Mouse (Mus musculus) CH12.LX (cell line): ENCODE measurements around the gene Mme. TPM values are rescaled to one million over a fixed set of nuclear protein-coding genes. Genes with fewer than 3 reads are reported as not detected.

ENCODE experiments used
- DNase-seq: peaks from one replicate; pipeline ENCODE4 v3.0.0-alpha.2; 2013; ENCODE audit errors: extremely low read depth
- H3K27ac ChIP-seq: 2 replicates; pipeline ENCODE4 v1.5.1; 2012; ENCODE audit warnings: low read depth, mild to moderate bottlenecking, control low read depth, moderate library complexity; ENCODE audit not compliant: insufficient read depth
- H3K27me3 ChIP-seq: replicated peaks from 2 replicates; pipeline ENCODE3; 2012; ENCODE audit warnings: inconsistent platforms
- H3K36me3 ChIP-seq, 2 experiments: replicated peaks in 1 of 2; 2 replicates each; pipeline versions ENCODE3 to v1.6.1; 2012; ENCODE audit warnings: inconsistent platforms in 1 of 2, low read length in 1 of 2, mild to moderate bottlenecking in 1 of 2, mixed read lengths in 1 of 2, moderate library complexity in 1 of 2; ENCODE audit not compliant: control insufficient read depth in 1 of 2, insufficient read depth in 1 of 2
- H3K4me1 ChIP-seq, 2 experiments: 2 replicates each; pipeline ENCODE4 v1.6.1; 2012; ENCODE audit warnings: inconsistent platforms in 1 of 2, moderate library complexity in 1 of 2; ENCODE audit not compliant: insufficient read depth in 2 of 2, control insufficient read depth in 1 of 2
- H3K4me2 ChIP-seq: 2 replicates; pipeline ENCODE4 v1.6.1; 2012; ENCODE audit warnings: low read depth, mild to moderate bottlenecking, control low read depth; ENCODE audit not compliant: poor library complexity, insufficient read depth, severe bottlenecking
- H3K4me3 ChIP-seq, 3 experiments: fragments of 150-350 bp in 1 of 3; sonication (generic) in 1 of 3; replicated peaks in 1 of 3; 2 replicates each; pipeline versions ENCODE3 to v1.5.1; 2011 to 2012; ENCODE audit warnings: low read depth in 2 of 3, low read length in 2 of 3, mild to moderate bottlenecking in 2 of 3, moderate library complexity in 2 of 3, control low read depth in 1 of 3, improper control_type of control experiment in 1 of 3, inconsistent platforms in 1 of 3, mixed read lengths in 1 of 3; ENCODE audit not compliant: poor library complexity in 1 of 3
- H3K79me2 ChIP-seq: replicated peaks from 2 replicates; pipeline ENCODE4 v1.6.1; 2012; ENCODE audit warnings: mild to moderate bottlenecking, moderate library complexity; ENCODE audit not compliant: control insufficient read depth, poor library complexity, insufficient read depth, severe bottlenecking; ENCODE audit errors: extremely low read depth
- H3K9ac ChIP-seq: 2 replicates; pipeline ENCODE4 v1.6.1; 2012; ENCODE audit warnings: low read depth, mild to moderate bottlenecking, control low read depth, moderate library complexity; ENCODE audit not compliant: insufficient read depth
- H3K9me3 ChIP-seq: replicated peaks from 2 replicates; pipeline ENCODE3; 2012; ENCODE audit warnings: low read length, inconsistent platforms, mixed read lengths
- E2F4 ChIP-seq: IDR thresholded peaks from 2 replicates; pipeline ENCODE4 v1.6.1; 2011; ENCODE audit warnings: low read depth, low read length, improper control_type of control experiment; ENCODE audit not compliant: insufficient replicate concordance
- ELF1 ChIP-seq: IDR thresholded peaks from 2 replicates; pipeline ENCODE4 v1.6.1; 2014; ENCODE audit warnings: low read depth, mild to moderate bottlenecking, inconsistent platforms, low read length, improper control_type of control experiment
- EP300 ChIP-seq: IDR thresholded peaks from 2 replicates; pipeline ENCODE4 v1.6.1; 2011; ENCODE audit warnings: low read length, improper control_type of control experiment
- ETS1 ChIP-seq: conservative IDR thresholded peaks from 2 replicates; pipeline ENCODE4 v1.6.1; 2012; ENCODE audit warnings: low read depth, mild to moderate bottlenecking, inconsistent platforms, low read length, improper control_type of control experiment, moderate library complexity
- GABPA ChIP-seq: IDR thresholded peaks from 2 replicates; pipeline ENCODE4 v1.6.1; 2012; ENCODE audit warnings: low read depth, low read length, improper control_type of control experiment, inconsistent platforms; ENCODE audit not compliant: insufficient replicate concordance
- JUN ChIP-seq: IDR thresholded peaks from 2 replicates; pipeline ENCODE4 v1.6.1; 2011; ENCODE audit warnings: low read depth, mild to moderate bottlenecking, low read length, improper control_type of control experiment, moderate library complexity; ENCODE audit not compliant: insufficient read depth
- MAFK ChIP-seq: IDR thresholded peaks from 2 replicates; pipeline ENCODE4 v1.6.1; 2011; ENCODE audit warnings: low read length, improper control_type of control experiment; ENCODE audit not compliant: insufficient replicate concordance
- MEF2A ChIP-seq: IDR thresholded peaks from 2 replicates; pipeline ENCODE4 v1.6.1; 2014; ENCODE audit warnings: low read depth, mild to moderate bottlenecking, inconsistent platforms, low read length, improper control_type of control experiment, borderline replicate concordance
- MYC ChIP-seq: IDR thresholded peaks from 2 replicates; pipeline ENCODE4 v1.6.1; 2011; ENCODE audit warnings: low read depth, mild to moderate bottlenecking, improper control_type of control experiment, low read length
- NRF1 ChIP-seq: IDR thresholded peaks from 2 replicates; pipeline ENCODE4 v1.6.1; 2014; ENCODE audit warnings: low read depth, mild to moderate bottlenecking, inconsistent platforms, low read length, improper control_type of control experiment, moderate library complexity
- POLR2A ChIP-seq: IDR thresholded peaks from 2 replicates; pipeline ENCODE4 v1.6.1; 2011; ENCODE audit warnings: low read depth, mild to moderate bottlenecking, improper control_type of control experiment, low read length
- POLR2AphosphoS2 ChIP-seq: IDR thresholded peaks from 2 replicates; pipeline ENCODE4 v1.6.1; 2011; ENCODE audit warnings: low read depth, low read length, improper control_type of control experiment
- RAD21 ChIP-seq: IDR thresholded peaks from 2 replicates; pipeline ENCODE4 v1.6.1; 2011; ENCODE audit warnings: low read depth, mild to moderate bottlenecking, low read length, improper control_type of control experiment, moderate library complexity
- SIN3A ChIP-seq: IDR thresholded peaks from 2 replicates; pipeline ENCODE4 v1.6.1; 2012; ENCODE audit warnings: low read length, improper control_type of control experiment, inconsistent platforms
- TBP ChIP-seq: conservative IDR thresholded peaks from 2 replicates; pipeline ENCODE4 v1.6.1; 2011; ENCODE audit warnings: low read depth, low read length, improper control_type of control experiment
- TCF12 ChIP-seq: IDR thresholded peaks from 2 replicates; pipeline ENCODE4 v1.6.1; 2014; ENCODE audit warnings: low read depth, mild to moderate bottlenecking, inconsistent platforms, low read length, improper control_type of control experiment
- USF1 ChIP-seq: IDR thresholded peaks from 2 replicates; pipeline ENCODE4 v1.6.1; 2014; ENCODE audit warnings: low read depth, mild to moderate bottlenecking, inconsistent platforms, low read length, improper control_type of control experiment
- ZC3H11A ChIP-seq: IDR thresholded peaks from 2 replicates; pipeline ENCODE4 v1.6.1; 2012; ENCODE audit warnings: low read depth, mild to moderate bottlenecking, inconsistent platforms, low read length, improper control_type of control experiment
- ZMIZ1 ChIP-seq: IDR thresholded peaks from 2 replicates; pipeline ENCODE4 v1.6.1; 2012; ENCODE audit warnings: low read depth, mild to moderate bottlenecking, inconsistent platforms, low read length, improper control_type of control experiment
- dilution Hi-C: fragments of 300-500 bp; cut with MboI; formaldehyde crosslinking; loops from 2 replicates; pipeline ENCODE4 v1.14.3; 2020; ENCODE audit warnings: low sequenced_read_pairs; ENCODE audit not compliant: extremely low pct_unique_long_range_greater_than_20kb, extremely low pct_ligation_motif_present
- in situ Hi-C: fragments of 300-500 bp; cut with MboI; formaldehyde crosslinking; loops from 3 replicates; pipeline ENCODE4 v1.14.3; 2019; ENCODE audit warnings: low sequenced_read_pairs, low pct_ligation_motif_present, low pct_unique_long_range_greater_than_20kb, mixed read lengths
- polyA plus RNA-seq: library from polyadenylated mRNA; unstranded; fragments of >175 nt; gene quantifications from 2 replicates; pipeline ENCODE4 v1.2.1, GENCODE M21; 2012; ENCODE audit warnings: low read depth; ENCODE audit not compliant: insufficient read length
- total RNA-seq, 2 experiments: library from RNA; depleted of rRNA; stranded (reverse); fragments of 300-350 nt in 1 of 2; fragments of >200 nt in 1 of 2; gene quantifications; 2 replicates each; pipeline ENCODE4 v1.2.3; 2012 to 2014

Gene Mme
- total and polyA plus RNA-seq, 3 experiments, result not detected

GRCm38 (mm10) chr3:63390774-63391173, 149.4 kb downstream of the Mme start:
- Histone ChIP-seq H3K9ac (no peak overlapping the region), H3K27ac (no peak overlapping the region), H3K4me3 (no peak overlapping the region), H3K79me2 (no peaks in the 10 kb centered on the region), H3K27me3 (no peaks in the 10 kb centered on the region), H3K36me3 (no peaks in the 10 kb centered on the region), H3K4me1 (no peaks in the 10 kb centered on the region), H3K4me2 (no peak overlapping the region), H3K9me3 (no peaks in the 10 kb centered on the region)
- TF ChIP-seq ZC3H11A (no peak), E2F4 (no peak), MEF2A (no peak), TCF12 (no peak), GABPA (no peak), ELF1 (no peak), POLR2AphosphoS2 (no peak), TBP (no peak), ETS1 (no peak), POLR2A (no peak), USF1 (no peak), MYC (no peak), MAFK (no peak), SIN3A (no peak)
- in situ Hi-C loops (no loop called here), dilution Hi-C loops (no loop called here)
- DNase-seq, result no peak

GRCm38 (mm10) chr3:63391348-63391747, 150.0 kb downstream of the Mme start:
- dilution Hi-C loops, result no loop called here
- TF ChIP-seq POLR2AphosphoS2, result no peak
- no peak for TF ChIP-seq GABPA
- TF ChIP-seq JUN, result no peak
- no peak for TF ChIP-seq ZMIZ1
- TF ChIP-seq NRF1, result no peak
- no peak for TF ChIP-seq EP300
- TF ChIP-seq E2F4, result no peak
- no peak for TF ChIP-seq RAD21
- TF ChIP-seq, all 38 proteins: peak for 0
- Histone ChIP-seq H3K4me3 (no peak overlapping the region), H3K4me1 (no peaks in the 10 kb centered on the region), H3K79me2 (no peaks in the 10 kb centered on the region), H3K27ac (no peak overlapping the region), H3K4me2 (no peak overlapping the region), H3K27me3 (no peaks in the 10 kb centered on the region), H3K9ac (no peak overlapping the region), H3K36me3 (no peaks in the 10 kb centered on the region), H3K9me3 (no peaks in the 10 kb centered on the region)
- in situ Hi-C loops, result no loop called here
- DNase-seq, result no peak
